Mouse (Mus musculus) heart, adult 2 months (tissue): ENCODE measurements around the gene Rgsl1.

Experiments used
- CTCF ChIP-seq: fragments of 200-600 bp; IDR thresholded peaks from 2 replicates; pipeline ENCODE4 v1.8.1; 2022; ENCODE audit warnings: antibody characterized with exemption, mild to moderate bottlenecking, moderate library complexity
- POLR2A ChIP-seq: fragments of 200-500 bp; IDR thresholded peaks from 2 replicates; pipeline ENCODE4 v1.6.1; 2011; ENCODE audit warnings: mild to moderate bottlenecking, low read depth, low read length, control low read depth; ENCODE audit not compliant: insufficient read depth

DNA sequence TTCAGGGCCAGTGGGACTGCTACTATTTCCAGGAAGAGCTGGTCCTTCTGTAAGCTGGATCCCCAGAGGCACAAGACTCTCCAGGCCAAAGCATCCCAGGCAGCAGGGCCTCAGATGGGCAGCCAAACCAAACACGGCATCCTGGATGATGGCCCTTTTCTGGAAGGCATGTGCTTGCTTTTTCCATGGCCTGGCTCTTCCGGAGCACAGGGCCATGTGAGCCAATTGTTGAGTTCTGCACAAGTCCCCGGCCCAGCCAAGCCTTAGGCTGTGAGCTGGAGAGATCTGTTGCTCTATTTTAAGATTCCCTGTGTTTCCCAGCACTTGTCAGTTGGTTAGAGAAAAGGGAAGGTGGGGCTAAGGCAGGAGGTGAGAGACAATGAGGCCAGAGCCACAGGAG is 113.3 kb downstream of the Rgsl1 start:
- TF ChIP-seq CTCF (no peak), POLR2A (no peak)
